Mouse (Mus musculus): ENCODE measurements around the gene Kdm2a.

DNA sequence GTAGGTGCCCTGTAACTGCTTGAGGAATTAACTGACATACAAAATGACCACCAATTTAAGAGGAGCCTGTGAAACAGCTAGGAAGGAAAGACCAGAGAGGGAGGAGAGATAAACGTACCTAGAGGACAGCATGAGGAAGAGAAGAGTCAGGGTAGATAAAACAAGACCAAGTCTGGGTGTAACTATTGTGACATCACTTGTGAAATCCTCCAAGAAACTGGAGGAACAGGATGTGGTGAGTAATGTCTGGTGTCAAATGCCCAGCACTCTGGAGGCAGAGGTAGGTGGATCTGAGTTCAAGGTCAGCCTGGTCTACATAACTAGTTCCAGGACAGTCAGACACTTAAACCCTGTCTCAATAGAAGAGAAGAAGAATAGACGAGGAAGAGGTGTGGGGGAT lies 11.0 kb upstream of the Kdm2a start:
- TF ChIP-seq CTCF (conservative IDR thresholded peaks at IDR 0.05 in 1 of 2, IDR thresholded peaks at IDR 0.05 in 1 of 2; ENCODE audit: low read depth in 2 of 2, low read length in 2 of 2) (no peak), POLR2A (IDR thresholded peaks at IDR 0.05; ENCODE audit: low read depth, low read length) (no peak), NRF1 (IDR thresholded peaks at IDR 0.05; ENCODE audit: low read depth, low read length) (no peak), E2F4 (IDR thresholded peaks at IDR 0.05; ENCODE audit: insufficient replicate concordance, low read depth, low read length) (no peak), CHD2 (IDR thresholded peaks at IDR 0.05; ENCODE audit: low read length) (no peak), ZKSCAN1 (IDR thresholded peaks at IDR 0.05; ENCODE audit: borderline replicate concordance, low read depth, low read length) (no peak)
